Mouse (Mus musculus): ENCODE results near the gene Snrnp70.

- TF ChIP-seq CTCF (IDR thresholded peaks at IDR 0.05; ENCODE audit: low read depth, low read length) (no peak), POLR2A (IDR thresholded peaks at IDR 0.05; ENCODE audit: extremely low read depth, insufficient read depth, low read length) (no peak)
Observed at GRCm38 (mm10) chr7:45436444-45436843, 40.9 kb upstream of the Snrnp70 start.
